9 mouse cellular contexts compared by ENCODE assay signal in the genomic region with DNA sequence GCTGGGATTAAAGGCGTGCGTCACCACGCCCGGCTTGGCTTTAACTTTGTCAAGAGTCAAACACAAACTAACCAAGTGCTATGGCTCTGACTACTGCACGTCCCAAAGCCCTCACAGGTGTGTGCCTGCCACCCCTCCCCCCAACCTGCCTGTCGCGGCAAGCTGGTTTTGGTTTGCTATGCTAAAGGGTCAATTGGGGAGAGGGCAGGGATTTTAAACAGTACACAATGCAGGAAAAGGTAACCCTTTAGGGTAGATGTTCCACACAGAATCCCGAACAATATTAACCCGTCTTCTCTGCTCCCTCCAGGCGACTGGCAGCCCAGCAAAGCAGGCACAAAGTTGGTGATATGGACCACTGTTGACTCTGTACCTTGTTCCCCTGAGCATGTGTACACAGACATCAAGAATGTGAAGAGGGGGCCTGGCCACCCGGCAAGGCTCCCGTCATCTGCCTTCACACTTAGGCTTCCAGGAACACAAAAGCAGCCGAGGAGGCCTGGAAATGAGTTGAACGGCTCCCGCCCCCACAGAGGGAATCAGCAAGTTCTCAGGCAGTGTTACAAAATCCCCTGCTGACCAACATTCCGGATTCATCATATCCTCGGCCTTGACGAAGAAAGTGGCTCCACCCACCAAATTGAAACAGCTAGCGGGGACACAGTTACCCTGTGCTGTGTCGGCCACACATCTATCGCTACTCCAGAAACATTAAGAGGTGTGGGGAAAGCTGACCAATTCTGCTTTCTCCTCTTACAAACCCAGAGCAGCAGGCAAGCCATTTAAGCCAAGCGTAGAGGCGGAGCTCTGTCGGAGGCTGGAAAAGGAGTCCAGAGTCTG. TPM values are rescaled to one million over a fixed set of nuclear protein-coding genes. Genes with fewer than 3 reads are reported as not detected.
DNase-seq lines count a peak whose midpoint lies in the region; ATAC-seq and TF ChIP-seq lines count a peak whose summit lies in the region.
"Had no signal": no experiment of that assay in that cellular context is flagged by ENCODE, and none has a peak within 500 bp of the region (broad histone marks: within the 10 kb centered on the region; RNA-seq: fewer than 3 reads in every experiment).

No protein-coding gene starts in this region.

- peak overlapping the region; percentile 81 for H3K4me3 ChIP-seq in gastrocnemius, adult 2 months
- H3K4me3 ChIP-seq in forebrain, postnatal 0 days (ENCODE audit: low read depth, low read length): peak overlapping the region; percentile 11; the same call in 1 of the 2 replicates
- peak overlapping the region; percentile 2 for H3K4me3 ChIP-seq in hindbrain, embryonic 16.5 days (ENCODE audit: low read length)
- H3K4me3 ChIP-seq in liver, embryonic 14.5 days (ENCODE audit: insufficient read depth in 1 of 2, low read depth in 2 of 2, low read length in 2 of 2): peak overlapping the region; percentile 12 to 54

- 12% methylated on average over 24 of the region's 24 CpGs for WGBS in forebrain, postnatal 0 days
- 7% methylated on average over 24 of the region's 24 CpGs for WGBS in hindbrain, embryonic 16.5 days
- 8% methylated on average over 24 of the region's 24 CpGs for WGBS in liver, embryonic 14.5 days (ENCODE audit: insufficient replicate concordance)

- no peak overlapping the region for H3K9ac ChIP-seq in forebrain, postnatal 0 days
- H3K9ac ChIP-seq in hindbrain, embryonic 16.5 days (ENCODE audit: low read depth, low read length): no peak overlapping the region
- no peak overlapping the region for H3K9ac ChIP-seq in liver, embryonic 14.5 days (replicated peaks)

- H3K27ac ChIP-seq in gastrocnemius, adult 2 months: peak overlapping the region; percentile 77
- H3K27ac ChIP-seq in forebrain, postnatal 0 days (ENCODE audit: low read depth, low read length): no peak overlapping the region
- H3K27ac ChIP-seq in hindbrain, embryonic 16.5 days (ENCODE audit: low read depth, low read length): no peak overlapping the region
- no peak overlapping the region for H3K27ac ChIP-seq in liver, embryonic 14.5 days

- no peaks in the 10 kb centered on the region for H3K9me3 ChIP-seq in forebrain, postnatal 0 days (ENCODE audit: low read length)
- no peaks in the 10 kb centered on the region for H3K9me3 ChIP-seq in hindbrain, embryonic 16.5 days (ENCODE audit: control insufficient read depth, low read length)
- no peaks in the 10 kb centered on the region for H3K9me3 ChIP-seq in liver, embryonic 14.5 days (ENCODE audit: control insufficient read depth, low read length)
- H3K9me3 ChIP-seq: G1E had no signal

- DNase-seq in gastrocnemius, adult 2 months: peak; percentile 50
- no peak for DNase-seq in gastrocnemius, postnatal 36 days
- DNase-seq in adrenal gland, adult 2 months: peak; percentile 89
- DNase-seq in forebrain, postnatal 0 days: no peak
- DNase-seq in liver, embryonic 14.5 days (ENCODE audit: low read depth in 3 of 3, low spot score in 3 of 3): no peak
- peak; percentile 25 for DNase-seq in naive thymus-derived CD4-positive, alpha-beta T cell, adult 2 months (ENCODE audit: low read depth)
- DNase-seq in B cell, adult 2 months: no peak

- H3K4me2 ChIP-seq in forebrain, postnatal 0 days (ENCODE audit: low read depth): peak overlapping the region; percentile 13; the same call in 1 of the 2 replicates
- peak overlapping the region; percentile 100 for H3K4me2 ChIP-seq in hindbrain, embryonic 16.5 days (ENCODE audit: low read length)
- H3K4me2 ChIP-seq in liver, embryonic 14.5 days (ENCODE audit: low read depth): peak overlapping the region; percentile 62

- no peak for TF ChIP-seq EP300 in liver, embryonic 14.5 days (IDR thresholded peaks at IDR 0.05; ENCODE audit: low read depth)

- no peaks in the 10 kb centered on the region for H3K36me3 ChIP-seq in forebrain, postnatal 0 days (ENCODE audit: insufficient read depth)
- H3K36me3 ChIP-seq in hindbrain, embryonic 16.5 days (ENCODE audit: control insufficient read depth, insufficient read depth, low read length): no peaks in the 10 kb centered on the region
- H3K36me3 ChIP-seq in liver, embryonic 14.5 days (replicated peaks; ENCODE audit: control insufficient read depth, insufficient read depth, low read depth): no peaks in the 10 kb centered on the region
- H3K36me3 ChIP-seq: G1E had no signal

- H3K27me3 ChIP-seq in forebrain, postnatal 0 days (ENCODE audit: insufficient read depth, low read length): peaks cover 52% of the 10 kb centered on the region
- peaks cover 49% of the 10 kb centered on the region for H3K27me3 ChIP-seq in hindbrain, embryonic 16.5 days (replicated peaks; ENCODE audit: control insufficient read depth, insufficient read depth, low read length)
- H3K27me3 ChIP-seq in liver, embryonic 14.5 days (ENCODE audit: control insufficient read depth, insufficient read depth, low read length): peaks cover 64% of the 10 kb centered on the region

- intact Hi-C loops in gastrocnemius, adult 2 months (cut with DNase I): no loop called here
- intact Hi-C loops in gastrocnemius, postnatal 36 days (cut with DNase I): no loop called here

- ATAC-seq in forebrain, postnatal 0 days: no peak
- no peak for ATAC-seq in hindbrain, embryonic 16.5 days
- no peak; the same call in 1 of the 2 replicates for ATAC-seq in liver, embryonic 14.5 days (ENCODE audit: insufficient read depth)

- H3K4me1 ChIP-seq in forebrain, postnatal 0 days (ENCODE audit: insufficient read depth): peaks cover 8% of the 10 kb centered on the region
- peaks cover 17% of the 10 kb centered on the region for H3K4me1 ChIP-seq in hindbrain, embryonic 16.5 days (ENCODE audit: control insufficient read depth, insufficient read depth, low read depth, low read length)
- H3K4me1 ChIP-seq in liver, embryonic 14.5 days (replicated peaks; ENCODE audit: control insufficient read depth in 2 of 2, insufficient read depth in 2 of 2, low read length in 1 of 2): peaks cover 0 to 20% of the 10 kb centered on the region in 2 experiments; a peak in 2 of 4 replicates

- TF ChIP-seq CTCF in gastrocnemius, adult 2 months (IDR thresholded peaks at IDR 0.05): no peak
- no peak for TF ChIP-seq CTCF in forebrain, postnatal 0 days (IDR thresholded peaks at IDR 0.05; ENCODE audit: low read depth)
- no peak for TF ChIP-seq CTCF in liver, embryonic 14.5 days (IDR thresholded peaks at IDR 0.05; ENCODE audit: low read depth)

RNA-seq across cellular contexts. Expression of a gene that starts 2.0 kb away (rescaled TPM):
- 1 to 10 TPM; 1.3 to 2.5 TPM for total RNA-seq in gastrocnemius, adult 2 months (2021)
- 1 to 10 TPM; 1.2 to 1.9 TPM for total RNA-seq in gastrocnemius, postnatal 36 days (2021)
- total RNA-seq in adrenal gland, adult 2 months (2021): 1 to 10 TPM; 7.9 to 9.6 TPM
- polyA plus RNA-seq in adrenal gland, adult 2 months (2012; rRNA removed): 16.6 and 19.6 TPM in 2 replicates
- 0.95 and 1.2 TPM in 2 replicates for total RNA-seq in forebrain, postnatal 0 days (2014; rRNA removed)
- polyA plus RNA-seq in forebrain, postnatal 0 days (2015; fragmentation: Nextera tagmentation; extraction: Ambion mirVana): 1.6 and 2.7 TPM in 2 replicates
- 1.5 and 1.6 TPM in 2 replicates for polyA plus RNA-seq in hindbrain, embryonic 16.5 days (2015; fragmentation: Nextera tagmentation; extraction: Ambion mirVana)
- 2.7 and 2.8 TPM in 2 replicates for polyA plus RNA-seq in liver, embryonic 14.5 days (2012; rRNA removed)
- 2.9 and 3.1 TPM in 2 replicates for polyA plus RNA-seq in liver, embryonic 14.5 days (2014; fragmentation: Nextera tagmentation; extraction: Ambion mirVana)
- total RNA-seq: G1E had no signal
- polyA plus RNA-seq: G1E had no signal

RNA-seq across cellular contexts. Expression of a gene that starts 20.7 kb away (rescaled TPM):
- 10 to 100 TPM; 28.1 to 31.2 TPM for total RNA-seq in gastrocnemius, adult 2 months (2021)
- total RNA-seq in gastrocnemius, postnatal 36 days (2021): 10 to 100 TPM; 25.2 to 27.7 TPM
- total RNA-seq in adrenal gland, adult 2 months (2021): 10 to 100 TPM; 67.2 to 75.3 TPM
- polyA plus RNA-seq in adrenal gland, adult 2 months (2012; rRNA removed): 103 and 114 TPM in 2 replicates
- total RNA-seq in forebrain, postnatal 0 days (2014; rRNA removed): 89.1 and 111 TPM in 2 replicates
- 130 and 134 TPM in 2 replicates for polyA plus RNA-seq in forebrain, postnatal 0 days (2015; fragmentation: Nextera tagmentation; extraction: Ambion mirVana)
- 133 and 146 TPM in 2 replicates for polyA plus RNA-seq in hindbrain, embryonic 16.5 days (2015; fragmentation: Nextera tagmentation; extraction: Ambion mirVana)
- polyA plus RNA-seq in liver, embryonic 14.5 days (2012; rRNA removed): 26.9 and 29.8 TPM in 2 replicates
- 31.9 and 33.0 TPM in 2 replicates for polyA plus RNA-seq in liver, embryonic 14.5 days (2014; fragmentation: Nextera tagmentation; extraction: Ambion mirVana)

Comparison
In these comparisons a context has a peak if more than half of its experiments do, and no peak if none do; other contexts are left out.
1. DNase-seq: peak in gastrocnemius, adult 2 months (single experiment), adrenal gland, adult 2 months (single experiment) and naive thymus-derived CD4-positive, alpha-beta T cell, adult 2 months (single experiment); none in gastrocnemius, postnatal 36 days (0 of 2), forebrain, postnatal 0 days (single experiment), liver, embryonic 14.5 days (0 of 3) and B cell, adult 2 months (0 of 2).
2. H3K4me3 ChIP-seq: peak in every context shown above with its lines; median percentile 81 in gastrocnemius, adult 2 months; 33 in liver, embryonic 14.5 days; 11 in forebrain, postnatal 0 days; 2 in hindbrain, embryonic 16.5 days.
3. H3K4me2 ChIP-seq: peak in every context shown above with its lines; median percentile 100 in hindbrain, embryonic 16.5 days; 62 in liver, embryonic 14.5 days; 13 in forebrain, postnatal 0 days.